Mouse (Mus musculus) MEL (cell line): ENCODE results near the gene Pecam1. TPM values are rescaled to one million over a fixed set of nuclear protein-coding genes. Genes with fewer than 3 reads are reported as not detected.

ENCODE experiments used
- DNase-seq: peaks from one replicate; pipeline ENCODE4 v3.0.0; 2011; ENCODE audit warnings: low read depth, low spot score
- H3K27ac ChIP-seq: 2 replicates; pipeline ENCODE4 v1.5.1; 2012; ENCODE audit warnings: low read depth, mild to moderate bottlenecking, control low read depth, low read length, moderate library complexity; ENCODE audit not compliant: control insufficient read depth
- H3K27me3 ChIP-seq, 2 experiments: fragments of 150-350 bp in 1 of 2; sonication (generic) in 1 of 2; 2 replicates each; pipeline ENCODE4 v1.6.1; 2012; ENCODE audit warnings: low read length in 2 of 2, mild to moderate bottlenecking in 2 of 2, improper control_type of control experiment in 1 of 2, moderate library complexity in 1 of 2; ENCODE audit not compliant: insufficient read depth in 2 of 2, control insufficient read depth in 1 of 2
- H3K36me3 ChIP-seq, 2 experiments: 2 replicates each; pipeline ENCODE4 v1.6.1; 2012 to 2014; ENCODE audit warnings: low read length in 2 of 2, improper control_type of control experiment in 1 of 2, inconsistent platforms in 1 of 2, mild to moderate bottlenecking in 1 of 2; ENCODE audit not compliant: insufficient read depth in 2 of 2, control insufficient read depth in 1 of 2
- H3K4me1 ChIP-seq, 2 experiments: fragments of 150-350 bp in 1 of 2; sonication (generic) in 1 of 2; 2 replicates each; pipeline ENCODE4 v1.6.1; 2012; ENCODE audit warnings: low read length in 2 of 2, improper control_type of control experiment in 1 of 2, mild to moderate bottlenecking in 1 of 2; ENCODE audit not compliant: insufficient read depth in 2 of 2, control insufficient read depth in 1 of 2
- H3K4me3 ChIP-seq, 2 experiments: fragments of 150-350 bp in 1 of 2; sonication (generic) in 1 of 2; 2 replicates each; pipeline ENCODE4 v1.5.1; 2012; ENCODE audit warnings: low read depth in 2 of 2, low read length in 2 of 2, mild to moderate bottlenecking in 2 of 2, moderate library complexity in 2 of 2, control low read depth in 1 of 2, improper control_type of control experiment in 1 of 2; ENCODE audit not compliant: control insufficient read depth in 1 of 2, insufficient read depth in 1 of 2
- H3K79me2 ChIP-seq: 2 replicates; pipeline ENCODE4 v1.6.1; 2012; ENCODE audit warnings: mild to moderate bottlenecking, low read length, moderate library complexity; ENCODE audit not compliant: control insufficient read depth, poor library complexity, insufficient read depth
- H3K9ac ChIP-seq: 2 replicates; pipeline ENCODE4 v1.6.1; 2012; ENCODE audit warnings: low read depth, mild to moderate bottlenecking, control low read depth, low read length, moderate library complexity; ENCODE audit not compliant: control insufficient read depth, poor library complexity, severe bottlenecking
- H3K9me3 ChIP-seq: fragments of 150-350 bp; sonication (generic); replicated peaks from 2 replicates; pipeline ENCODE4 v1.6.1; 2012; ENCODE audit warnings: mild to moderate bottlenecking, low read length, improper control_type of control experiment, moderate library complexity; ENCODE audit not compliant: insufficient read depth
- CHD1 ChIP-seq: IDR thresholded peaks from 2 replicates; pipeline ENCODE4 v1.6.1; 2012; ENCODE audit warnings: low read depth, mild to moderate bottlenecking, inconsistent platforms, low read length, improper control_type of control experiment
- CTCF ChIP-seq, 3 experiments: IDR thresholded peaks in 2 of 3; conservative IDR thresholded peaks in 1 of 3; 2 replicates each; pipeline ENCODE4 v1.5.1; 2011 to 2012; ENCODE audit warnings: low read length in 3 of 3, low read depth in 2 of 3, mild to moderate bottlenecking in 2 of 3, improper control_type of control experiment in 1 of 3, inconsistent platforms in 1 of 3, mixed read lengths in 1 of 3, moderate library complexity in 1 of 3; ENCODE audit not compliant: control insufficient read depth in 1 of 3, insufficient read depth in 1 of 3, poor library complexity in 1 of 3, severe bottlenecking in 1 of 3
- E2F4 ChIP-seq: IDR thresholded peaks from 2 replicates; pipeline ENCODE4 v1.6.1; 2011; ENCODE audit warnings: low read depth, low read length, improper control_type of control experiment, borderline replicate concordance
- EP300 ChIP-seq, 2 experiments: IDR thresholded peaks; 2 replicates each; pipeline ENCODE4 v1.6.1; 2011; ENCODE audit warnings: improper control_type of control experiment in 2 of 2, low read length in 2 of 2, low read depth in 1 of 2, mild to moderate bottlenecking in 1 of 2
- ETS1 ChIP-seq: IDR thresholded peaks from 2 replicates; pipeline ENCODE4 v1.6.1; 2012; ENCODE audit warnings: low read depth, mild to moderate bottlenecking, inconsistent platforms, low read length, improper control_type of control experiment, moderate library complexity
- GABPA ChIP-seq: IDR thresholded peaks from 2 replicates; pipeline ENCODE4 v1.6.1; 2012; ENCODE audit warnings: low read depth, mild to moderate bottlenecking, inconsistent platforms, low read length, improper control_type of control experiment, moderate library complexity
- HCFC1 ChIP-seq: IDR thresholded peaks from 2 replicates; pipeline ENCODE4 v1.6.1; 2012; ENCODE audit warnings: low read depth, mild to moderate bottlenecking, inconsistent platforms, low read length, improper control_type of control experiment, moderate library complexity
- JUND ChIP-seq: IDR thresholded peaks from 2 replicates; pipeline ENCODE4 v1.6.1; 2011; ENCODE audit warnings: low read depth, mild to moderate bottlenecking, improper control_type of control experiment, low read length
- MAX ChIP-seq: IDR thresholded peaks from 2 replicates; pipeline ENCODE4 v1.6.1; 2011; ENCODE audit warnings: low read length, improper control_type of control experiment
- MEF2A ChIP-seq: IDR thresholded peaks from 2 replicates; pipeline ENCODE4 v1.6.1; 2014; ENCODE audit warnings: low read depth, mild to moderate bottlenecking, inconsistent platforms, low read length, improper control_type of control experiment; ENCODE audit not compliant: poor library complexity, insufficient replicate concordance, severe bottlenecking; ENCODE audit errors: extremely low read depth
- MXI1 ChIP-seq: IDR thresholded peaks from 2 replicates; pipeline ENCODE4 v1.6.1; 2011; ENCODE audit warnings: mild to moderate bottlenecking, low read depth, low read length, improper control_type of control experiment
- MYB ChIP-seq: IDR thresholded peaks from 2 replicates; pipeline ENCODE4 v1.6.1; 2011; ENCODE audit warnings: mild to moderate bottlenecking, low read depth, low read length, improper control_type of control experiment
- NELFE ChIP-seq: IDR thresholded peaks from 2 replicates; pipeline ENCODE4 v1.6.1; 2011; ENCODE audit warnings: low read depth, low read length, improper control_type of control experiment
- POLR2AphosphoS2 ChIP-seq: IDR thresholded peaks from 2 replicates; pipeline ENCODE4 v1.6.1; 2011; ENCODE audit warnings: low read length, improper control_type of control experiment
- POLR2AphosphoS5 ChIP-seq: IDR thresholded peaks from 2 replicates; pipeline ENCODE4 v1.6.1; 2012; ENCODE audit warnings: low read depth, borderline replicate concordance, mild to moderate bottlenecking, inconsistent platforms, low read length, moderate library complexity, mixed read lengths
- RAD21 ChIP-seq: IDR thresholded peaks from 2 replicates; pipeline ENCODE4 v1.6.1; 2011; ENCODE audit warnings: mild to moderate bottlenecking, low read depth, low read length, improper control_type of control experiment
- RCOR1 ChIP-seq: IDR thresholded peaks from 2 replicates; pipeline ENCODE4 v1.6.1; 2012; ENCODE audit warnings: low read depth, mild to moderate bottlenecking, inconsistent platforms, low read length, improper control_type of control experiment
- SIN3A ChIP-seq: IDR thresholded peaks from 2 replicates; pipeline ENCODE4 v1.6.1; 2012; ENCODE audit warnings: low read length, improper control_type of control experiment, inconsistent platforms
- SMC3 ChIP-seq: IDR thresholded peaks from 2 replicates; pipeline ENCODE4 v1.6.1; 2011; ENCODE audit warnings: low read depth, low read length, improper control_type of control experiment
- USF1 ChIP-seq: IDR thresholded peaks from 2 replicates; pipeline ENCODE4 v1.6.1; 2014; ENCODE audit warnings: low read depth, mild to moderate bottlenecking, inconsistent platforms, low read length, improper control_type of control experiment, moderate library complexity
- ZMIZ1 ChIP-seq: IDR thresholded peaks from 2 replicates; pipeline ENCODE4 v1.6.1; 2012; ENCODE audit warnings: low read depth, mild to moderate bottlenecking, inconsistent platforms, low read length, improper control_type of control experiment, moderate library complexity
- polyA plus RNA-seq, 2 experiments: library from polyadenylated mRNA; stranded (reverse) in 1 of 2; unstranded in 1 of 2; fragments of >175 nt in 1 of 2; fragments of >200 nt in 1 of 2; gene quantifications; 2 replicates each; pipeline versions ENCODE4 v1.2.1 to v1.2.4; 2012; ENCODE audit warnings: low replicate concordance in 2 of 2, low read depth in 1 of 2; ENCODE audit not compliant: insufficient read length in 2 of 2, insufficient read depth in 1 of 2, missing spikeins in 1 of 2
- total RNA-seq: library from RNA; depleted of rRNA; stranded (reverse); fragments of 300-350 nt; gene quantifications from 2 replicates; pipeline ENCODE4 v1.2.3, GENCODE M21; 2012

The Pecam1 gene
- total and polyA plus RNA-seq, 3 experiments: 0.12 to 0.14 TPM; not detected in 1

GRCm38 (mm10) chr11:106707085-106707484, 43.3 kb downstream of the Pecam1 start:
- no peak overlapping the region for H3K4me3 ChIP-seq

GRCm38 (mm10) chr11:106706212-106706611, 44.2 kb downstream of the Pecam1 start:
- no peak for DNase-seq
- Histone ChIP-seq H3K36me3 (no peaks in the 10 kb centered on the region), H3K79me2 (no peaks in the 10 kb centered on the region), H3K27ac (no peak overlapping the region), H3K9ac (no peak overlapping the region), H3K4me3 (no peak overlapping the region), H3K9me3 (no peaks in the 10 kb centered on the region), H3K27me3 (peaks cover 1 to 11% of the 10 kb centered on the region in 2 experiments; a peak in 3 of 4 replicates), H3K4me1 (no peaks in the 10 kb centered on the region)
- TF ChIP-seq ETS1: no peak
- no peak for TF ChIP-seq EP300 (IDR thresholded peaks at IDR 0.05; ENCODE audit: low read depth in 1 of 2, low read length in 2 of 2)
- no peak for TF ChIP-seq RAD21
- TF ChIP-seq POLR2AphosphoS5: no peak
- TF ChIP-seq ZMIZ1: no peak
- TF ChIP-seq NELFE: no peak
- TF ChIP-seq MXI1: no peak
- TF ChIP-seq USF1: no peak
- TF ChIP-seq MEF2A: no peak
- TF ChIP-seq SMC3: no peak
- no peak for TF ChIP-seq MYB
- no peak for TF ChIP-seq JUND
- TF ChIP-seq CTCF (IDR thresholded peaks at IDR 0.05 in 2 of 3, conservative IDR thresholded peaks at IDR 0.05 in 1 of 3; ENCODE audit: control insufficient read depth in 1 of 3, insufficient read depth in 1 of 3, low read depth in 2 of 3, low read length in 3 of 3, poor library complexity in 1 of 3, severe bottlenecking in 1 of 3): no peak
- TF ChIP-seq SIN3A: no peak
- no peak for TF ChIP-seq CHD1
- no peak for TF ChIP-seq GABPA
- TF ChIP-seq MAX: no peak
- TF ChIP-seq HCFC1: no peak
- TF ChIP-seq E2F4: no peak

More at GRCm38 (mm10) chr11:106707085-106707484, 43.3 kb downstream of the Pecam1 start:
- H3K79me2 ChIP-seq: no peaks in the 10 kb centered on the region
- TF ChIP-seq POLR2AphosphoS2 (no peak), RCOR1 (no peak), RAD21 (no peak)
- TF ChIP-seq, all 39 proteins: peak for 0
- Histone ChIP-seq H3K4me1 (no peaks in the 10 kb centered on the region), H3K9me3 (no peaks in the 10 kb centered on the region), H3K27ac (no peak overlapping the region), H3K9ac (no peak overlapping the region), H3K36me3 (no peaks in the 10 kb centered on the region), H3K27me3 (peaks cover 1 to 11% of the 10 kb centered on the region in 2 experiments; a peak in 3 of 4 replicates)
- no peak for DNase-seq
